Mouse (Mus musculus): ENCODE results near the gene Fasl. TPM values are rescaled to one million over a fixed set of nuclear protein-coding genes. Genes with fewer than 3 reads are reported as not detected.

Fasl gene
- polyA plus RNA-seq, 1 experiment from 2014 or later = 0.22 TPM

DNA sequence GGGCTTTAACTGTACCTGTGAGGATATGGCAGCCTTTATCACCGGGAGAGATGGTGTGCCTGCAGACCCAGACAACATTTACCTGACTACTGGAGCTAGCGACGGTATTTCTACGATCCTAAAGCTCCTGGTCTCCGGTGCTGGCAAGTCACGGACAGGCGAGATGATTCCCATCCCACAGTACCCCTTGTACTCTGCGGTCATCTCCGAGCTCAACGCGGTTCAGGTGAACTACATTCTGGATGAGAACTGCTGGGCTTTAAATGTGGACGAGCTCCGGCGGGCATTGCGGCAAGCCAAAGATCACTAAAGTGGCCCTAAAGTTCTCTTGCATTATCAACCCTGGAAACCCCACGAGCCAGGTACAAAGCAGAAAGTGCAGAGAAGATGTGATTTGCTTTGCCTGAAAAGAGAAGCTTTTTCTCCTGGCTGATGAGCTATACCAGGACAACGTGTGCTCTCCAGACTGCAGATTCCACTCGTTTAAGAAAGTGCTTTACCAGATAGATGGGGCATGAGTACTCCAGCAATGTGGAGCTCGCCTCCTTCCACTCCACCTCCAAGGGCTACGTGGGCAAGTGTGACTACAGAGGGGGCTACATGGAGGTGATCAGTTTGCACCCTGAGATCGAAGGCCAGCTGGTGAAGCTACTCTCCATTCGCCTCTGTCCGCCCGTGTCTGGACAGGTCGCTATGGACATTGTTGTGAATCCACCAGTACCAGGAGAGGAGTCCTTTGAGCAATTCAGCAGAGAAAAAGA lies 41.6 kb downstream of the Fasl start:
- Histone ChIP-seq H3K9ac (replicated peaks; ENCODE audit: low read depth, low read length) (no peak overlapping the region), H3K27me3 (replicated peaks; ENCODE audit: control insufficient read depth, insufficient read depth, low read length) (no peaks in the 10 kb centered on the region), H3K4me3 (replicated peaks; ENCODE audit: low read length) (no peak overlapping the region), H3K9me3 (ENCODE audit: control insufficient read depth, low read length) (no peaks in the 10 kb centered on the region), H3K4me2 (ENCODE audit: low read length) (no peak overlapping the region), H3K36me3 (ENCODE audit: control insufficient read depth, insufficient read depth) (no peaks in the 10 kb centered on the region), H3K27ac (ENCODE audit: low read length) (no peak overlapping the region), H3K4me1 (replicated peaks; ENCODE audit: control insufficient read depth, insufficient read depth, low read length) (no peaks in the 10 kb centered on the region)
- WGBS = 88% methylated on average over 25 of the region's 25 CpGs
- no peak for ATAC-seq

GRCm38 (mm10) chr1:161744855-161745254 lies 43.4 kb downstream of the Fasl start:
- Histone ChIP-seq H3K4me2 (ENCODE audit: low read length) (no peak overlapping the region), H3K4me3 (replicated peaks; ENCODE audit: low read length) (no peak overlapping the region), H3K36me3 (ENCODE audit: control insufficient read depth, insufficient read depth) (no peaks in the 10 kb centered on the region), H3K9ac (replicated peaks; ENCODE audit: low read depth, low read length) (no peak overlapping the region), H3K9me3 (ENCODE audit: control insufficient read depth, low read length) (no peaks in the 10 kb centered on the region), H3K27ac (ENCODE audit: low read length) (no peak overlapping the region), H3K4me1 (replicated peaks; ENCODE audit: control insufficient read depth, insufficient read depth, low read length) (no peaks in the 10 kb centered on the region), H3K27me3 (replicated peaks; ENCODE audit: control insufficient read depth, insufficient read depth, low read length) (no peaks in the 10 kb centered on the region)
- ATAC-seq = no peak
- WGBS = 93% methylated on average over 4 of the region's 4 CpGs

- Histone ChIP-seq H3K4me3 (replicated peaks; ENCODE audit: low read length) (no peak overlapping the region), H3K27ac (ENCODE audit: low read length) (no peak overlapping the region), H3K9me3 (ENCODE audit: control insufficient read depth, low read length) (no peaks in the 10 kb centered on the region), H3K36me3 (ENCODE audit: control insufficient read depth, insufficient read depth) (no peaks in the 10 kb centered on the region), H3K27me3 (replicated peaks; ENCODE audit: control insufficient read depth, insufficient read depth, low read length) (no peaks in the 10 kb centered on the region), H3K4me2 (ENCODE audit: low read length) (no peak overlapping the region), H3K9ac (replicated peaks; ENCODE audit: low read depth, low read length) (no peak overlapping the region), H3K4me1 (replicated peaks; ENCODE audit: control insufficient read depth, insufficient read depth, low read length) (no peaks in the 10 kb centered on the region)
- WGBS = 77% methylated on average over 4 of the region's 4 CpGs
- no peak for ATAC-seq
Measured at GRCm38 (mm10) chr1:161744209-161744608, 44.1 kb downstream of the Fasl start.

- Histone ChIP-seq H3K27me3 (replicated peaks; ENCODE audit: control insufficient read depth, insufficient read depth, low read length) (no peaks in the 10 kb centered on the region), H3K36me3 (ENCODE audit: control insufficient read depth, insufficient read depth) (no peaks in the 10 kb centered on the region), H3K4me3 (replicated peaks; ENCODE audit: low read length) (no peak overlapping the region), H3K9me3 (ENCODE audit: control insufficient read depth, low read length) (no peaks in the 10 kb centered on the region), H3K27ac (ENCODE audit: low read length) (no peak overlapping the region), H3K4me1 (replicated peaks; ENCODE audit: control insufficient read depth, insufficient read depth, low read length) (no peaks in the 10 kb centered on the region), H3K9ac (replicated peaks; ENCODE audit: low read depth, low read length) (no peak overlapping the region), H3K4me2 (ENCODE audit: low read length) (no peak overlapping the region)
- 88% methylated on average over 16 of the region's 16 CpGs for WGBS
- ATAC-seq = no peak
Measured at GRCm38 (mm10) chr1:161742481-161743267, 45.6 kb downstream of the Fasl start.

DNA sequence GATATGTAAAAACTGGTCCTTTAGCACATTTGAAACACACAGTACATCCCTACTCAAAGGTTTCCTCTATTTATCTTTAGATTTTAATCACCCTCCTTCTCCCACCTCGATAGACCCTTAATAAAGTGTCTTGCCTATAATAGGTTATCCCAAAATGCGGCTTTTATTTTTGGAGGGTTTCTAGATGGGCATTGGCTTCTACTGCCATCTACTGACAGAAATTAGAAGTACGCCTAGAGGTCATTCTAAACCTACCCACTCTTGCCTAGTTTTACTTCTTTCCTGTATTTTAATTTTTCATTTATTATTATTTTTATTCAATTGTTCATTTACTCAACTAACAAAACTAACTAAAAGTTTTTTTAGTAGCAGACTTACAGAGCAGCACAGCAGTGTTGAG lies 51.4 kb downstream of the Fasl start:
- ATAC-seq = peak; percentile 71

DNA sequence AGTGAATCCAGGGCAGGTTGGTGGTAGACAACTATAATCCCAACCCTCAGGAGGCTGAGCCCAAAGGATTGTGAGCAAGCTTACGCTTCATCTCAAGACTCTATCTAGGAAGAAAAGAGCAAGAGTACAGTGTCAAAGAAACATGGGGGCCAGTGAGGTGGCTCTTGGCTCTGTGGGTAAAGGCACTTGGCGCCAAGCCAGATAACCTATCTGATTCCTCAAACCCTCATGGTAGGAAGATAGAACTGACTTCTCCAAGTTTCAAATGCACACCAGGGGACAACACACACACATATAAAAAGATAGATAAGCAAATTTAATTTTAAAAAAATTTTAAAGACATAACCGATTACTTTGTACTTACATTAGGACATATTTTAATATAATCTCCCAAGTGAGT lies 52.0 kb downstream of the Fasl start:
- H3K36me3 ChIP-seq (ENCODE audit: control insufficient read depth, insufficient read depth) = no peaks in the 10 kb centered on the region
- WGBS = 97% methylated on average over 3 of the region's 3 CpGs
- H3K4me2 ChIP-seq (ENCODE audit: low read length) = no peak overlapping the region
- H3K27me3 ChIP-seq (replicated peaks; ENCODE audit: control insufficient read depth, insufficient read depth, low read length) = no peaks in the 10 kb centered on the region
- H3K4me3 ChIP-seq (replicated peaks; ENCODE audit: low read length) = no peak overlapping the region
- H3K4me1 ChIP-seq (replicated peaks; ENCODE audit: control insufficient read depth, insufficient read depth, low read length) = no peaks in the 10 kb centered on the region
- H3K9ac ChIP-seq (replicated peaks; ENCODE audit: low read depth, low read length) = no peak overlapping the region
- ATAC-seq = no peak
- no peaks in the 10 kb centered on the region for H3K9me3 ChIP-seq (ENCODE audit: control insufficient read depth, low read length)
- H3K27ac ChIP-seq (ENCODE audit: low read length) = no peak overlapping the region

More for the DNA sequence above, 51.4 kb downstream of the Fasl start:
- H3K9me3 ChIP-seq (ENCODE audit: control insufficient read depth, low read length) = no peaks in the 10 kb centered on the region
- no peaks in the 10 kb centered on the region for H3K27me3 ChIP-seq (replicated peaks; ENCODE audit: control insufficient read depth, insufficient read depth, low read length)
- H3K27ac ChIP-seq (ENCODE audit: low read length) = no peak overlapping the region
- 5% methylated on average over 3 of the region's 3 CpGs for WGBS
- no peaks in the 10 kb centered on the region for H3K36me3 ChIP-seq (ENCODE audit: control insufficient read depth, insufficient read depth)
- no peak overlapping the region for H3K9ac ChIP-seq (replicated peaks; ENCODE audit: low read depth, low read length)
- no peak overlapping the region for H3K4me3 ChIP-seq (replicated peaks; ENCODE audit: low read length)
- H3K4me2 ChIP-seq (ENCODE audit: low read length) = no peak overlapping the region
- no peaks in the 10 kb centered on the region for H3K4me1 ChIP-seq (replicated peaks; ENCODE audit: control insufficient read depth, insufficient read depth, low read length)

- H3K4me2 ChIP-seq (ENCODE audit: low read length) = no peak overlapping the region
- H3K27ac ChIP-seq (ENCODE audit: low read length) = no peak overlapping the region
- WGBS = 62% methylated on average over 11 of the region's 11 CpGs
- ATAC-seq = no peak
- H3K36me3 ChIP-seq (ENCODE audit: control insufficient read depth, insufficient read depth) = no peaks in the 10 kb centered on the region
- no peak overlapping the region for H3K9ac ChIP-seq (replicated peaks; ENCODE audit: low read depth, low read length)
- H3K4me3 ChIP-seq (replicated peaks; ENCODE audit: low read length) = no peak overlapping the region
- H3K27me3 ChIP-seq (replicated peaks; ENCODE audit: control insufficient read depth, insufficient read depth, low read length) = no peaks in the 10 kb centered on the region
- no peaks in the 10 kb centered on the region for H3K4me1 ChIP-seq (replicated peaks; ENCODE audit: control insufficient read depth, insufficient read depth, low read length)
- no peaks in the 10 kb centered on the region for H3K9me3 ChIP-seq (ENCODE audit: control insufficient read depth, low read length)
Measured at GRCm38 (mm10) chr1:161735465-161736046, 52.7 kb downstream of the Fasl start.

GRCm38 (mm10) chr1:161734741-161735211 lies 53.5 kb downstream of the Fasl start:
- Histone ChIP-seq H3K9me3 (ENCODE audit: control insufficient read depth, low read length) (no peaks in the 10 kb centered on the region), H3K27ac (ENCODE audit: low read length) (no peak overlapping the region), H3K4me3 (replicated peaks; ENCODE audit: low read length) (no peak overlapping the region), H3K4me1 (replicated peaks; ENCODE audit: control insufficient read depth, insufficient read depth, low read length) (no peaks in the 10 kb centered on the region), H3K4me2 (ENCODE audit: low read length) (no peak overlapping the region), H3K9ac (replicated peaks; ENCODE audit: low read depth, low read length) (no peak overlapping the region), H3K36me3 (ENCODE audit: control insufficient read depth, insufficient read depth) (no peaks in the 10 kb centered on the region), H3K27me3 (replicated peaks; ENCODE audit: control insufficient read depth, insufficient read depth, low read length) (no peaks in the 10 kb centered on the region)
- ATAC-seq = no peak
- WGBS = 87% methylated on average over 14 of the region's 14 CpGs

DNA sequence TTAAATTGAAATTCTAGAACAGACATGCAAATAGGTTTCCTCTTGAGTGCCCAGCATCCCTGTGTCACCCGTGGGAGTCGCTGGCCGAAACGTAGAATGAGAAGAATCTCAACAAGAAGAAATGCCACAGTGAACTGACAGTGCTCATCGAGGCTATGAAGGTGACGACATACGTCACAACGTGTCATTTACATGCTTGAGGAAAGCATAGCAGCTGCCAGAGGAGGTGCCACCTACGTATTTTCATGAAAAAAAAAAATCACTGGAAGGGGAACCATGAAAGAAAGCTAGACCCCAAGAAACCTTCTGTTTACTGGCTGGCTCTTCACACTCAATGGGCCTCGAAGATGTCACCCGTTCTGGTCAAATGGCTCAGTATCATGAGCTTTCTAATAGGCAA lies 54.0 kb downstream of the Fasl start:
- Histone ChIP-seq H3K4me1 (replicated peaks; ENCODE audit: control insufficient read depth, insufficient read depth, low read length) (no peaks in the 10 kb centered on the region), H3K27ac (ENCODE audit: low read length) (no peak overlapping the region), H3K9me3 (ENCODE audit: control insufficient read depth, low read length) (no peaks in the 10 kb centered on the region), H3K27me3 (replicated peaks; ENCODE audit: control insufficient read depth, insufficient read depth, low read length) (no peaks in the 10 kb centered on the region), H3K4me3 (replicated peaks; ENCODE audit: low read length) (no peak overlapping the region), H3K36me3 (ENCODE audit: control insufficient read depth, insufficient read depth) (no peaks in the 10 kb centered on the region), H3K4me2 (ENCODE audit: low read length) (no peak overlapping the region), H3K9ac (replicated peaks; ENCODE audit: low read depth, low read length) (no peak overlapping the region)
- 87% methylated on average over 11 of the region's 11 CpGs for WGBS
- ATAC-seq = no peak

Measured in forebrain, embryonic 16.5 days (tissue).